Mouse (Mus musculus): ENCODE measurements at regions not wholly inside any gene's neighbourhood (a gene's known extent, or its start where the extent isn't known, plus 50 kb on each side); places are given as distances from the start of the nearest gene placed in this dataset.

GRCm38 (mm10) chr10:126452057-126452622 lies 449.0 kb downstream of the Atp23 start:
- intact Hi-C loops (cut with DNase I) = no loop called here

GRCm38 (mm10) chr10:126431222-126431621 lies 465.3 kb downstream of the Lrig3 start:
- no peak for DNase-seq (ENCODE audit: low spot score in 2 of 2)
- intact Hi-C loops (cut with DNase I) = no loop called here

More at GRCm38 (mm10) chr10:126452057-126452622, 449.0 kb downstream of the Atp23 start:
- no peak for DNase-seq (ENCODE audit: low spot score in 2 of 2)

- intact Hi-C loops (cut with DNase I) = no loop called here
- no peak for DNase-seq (ENCODE audit: low spot score in 2 of 2)
Observed at GRCm38 (mm10) chr10:126430346-126430745, 464.4 kb downstream of the Lrig3 start.

GRCm38 (mm10) chr10:126429502-126429901 lies 463.5 kb downstream of the Lrig3 start:
- intact Hi-C loops (cut with DNase I) = no loop called here
- DNase-seq (ENCODE audit: low spot score in 2 of 2) = no peak

DNA sequence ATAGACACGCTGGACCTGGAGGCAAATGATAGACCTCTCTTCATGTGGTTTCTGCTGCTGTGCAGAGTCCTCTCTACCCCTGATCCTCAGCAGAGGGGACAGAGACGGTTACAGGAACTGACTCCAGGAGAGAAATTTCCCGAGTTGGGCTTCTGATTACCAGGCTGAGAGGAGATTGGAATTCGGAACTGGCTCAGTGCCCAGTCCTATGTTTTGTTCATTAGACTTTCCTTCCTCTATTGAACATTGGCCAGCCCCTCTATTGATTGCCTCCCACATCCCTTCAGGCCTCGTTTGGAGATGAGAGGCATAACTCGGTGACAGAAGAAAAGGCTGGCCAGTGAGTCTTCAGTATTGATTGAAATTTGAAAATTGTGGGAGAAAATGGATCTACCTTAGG lies 456.1 kb downstream of the Lrig3 start:
- intact Hi-C loops (cut with DNase I) = no loop called here
- DNase-seq (ENCODE audit: low spot score in 2 of 2) = no peak

GRCm38 (mm10) chr10:126413786-126414185 lies 447.8 kb downstream of the Lrig3 start:
- intact Hi-C loops (cut with DNase I) = no loop called here
- peak in 1 of 2 experiments; percentile 31 for DNase-seq (ENCODE audit: low spot score in 2 of 2)

DNA sequence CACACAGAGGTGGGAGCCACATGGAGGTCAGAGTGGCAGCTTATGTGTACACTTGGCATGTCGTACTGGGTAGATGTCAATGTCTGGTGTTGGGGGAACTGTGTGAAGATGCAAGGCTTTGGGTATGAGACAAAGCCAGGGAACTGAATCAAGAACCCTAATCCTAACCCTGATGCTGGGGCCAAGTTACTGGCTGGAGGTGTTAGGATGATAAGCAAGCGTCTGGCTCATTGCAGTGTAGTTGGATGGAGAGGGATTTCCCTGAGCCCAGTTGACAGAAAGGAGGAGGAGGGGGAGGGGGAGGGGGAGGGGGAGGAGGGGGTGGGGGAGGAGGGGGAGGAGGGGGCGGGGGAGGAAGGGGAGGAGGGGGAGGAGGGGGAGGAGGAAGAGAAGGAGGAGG lies 426.3 kb downstream of the Lrig3 start:
- no peak for DNase-seq (ENCODE audit: low spot score in 2 of 2)
- intact Hi-C loops (cut with DNase I) = no loop called here

DNA sequence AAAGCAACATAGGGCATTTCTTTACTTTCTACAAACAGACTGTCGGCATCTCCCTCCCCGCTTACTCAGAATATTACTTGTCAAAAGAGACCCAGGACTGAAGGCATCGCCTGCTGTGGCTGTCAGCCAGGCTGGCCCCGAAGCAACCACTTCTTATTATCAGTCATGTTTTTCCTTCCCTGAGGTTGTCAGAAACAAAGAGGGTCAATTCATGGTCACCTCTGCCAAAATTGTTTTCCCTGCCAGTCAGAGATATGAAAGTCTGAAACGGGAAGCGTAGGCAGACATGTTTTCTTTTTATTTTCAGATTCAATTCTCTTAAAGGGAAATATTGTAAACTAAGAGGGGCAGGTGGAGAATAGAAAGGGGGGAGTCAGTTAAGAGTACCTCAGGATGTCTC lies 425.8 kb downstream of the Lrig3 start:
- intact Hi-C loops (cut with DNase I) = no loop called here
- DNase-seq (ENCODE audit: low spot score in 2 of 2) = no peak

- DNase-seq (ENCODE audit: low spot score in 2 of 2) = no peak
- intact Hi-C loops (cut with DNase I) = no loop called here
Observed at GRCm38 (mm10) chr10:126386430-126386829, 420.5 kb downstream of the Lrig3 start.

- intact Hi-C loops (cut with DNase I) = no loop called here
- DNase-seq (ENCODE audit: low spot score in 2 of 2) = no peak
Observed at GRCm38 (mm10) chr10:126385644-126386043, 419.7 kb downstream of the Lrig3 start.

- intact Hi-C loops (cut with DNase I) = no loop called here
- no peak for DNase-seq (ENCODE audit: low spot score in 2 of 2)
Observed at GRCm38 (mm10) chr10:126380381-126380780, 414.4 kb downstream of the Lrig3 start.

DNA sequence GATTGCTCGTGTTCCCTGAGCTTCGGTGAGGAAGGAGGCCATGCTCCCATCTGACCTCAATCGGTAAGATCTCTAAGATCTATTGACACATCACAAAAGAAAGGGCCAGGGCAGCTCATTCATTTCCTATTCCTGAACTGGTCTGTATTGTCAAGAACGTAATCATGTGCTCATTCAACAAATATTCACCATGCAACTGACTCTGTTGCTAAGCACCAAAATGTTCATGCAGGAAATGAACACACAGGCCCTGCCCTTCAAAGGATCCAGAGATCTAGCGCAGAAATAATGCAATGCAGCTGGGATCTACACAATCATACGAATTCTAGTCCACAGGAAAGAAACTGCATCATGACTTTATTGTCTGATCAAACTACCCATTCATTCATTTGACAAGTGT lies 413.3 kb downstream of the Lrig3 start:
- DNase-seq (ENCODE audit: low spot score in 2 of 2) = no peak
- intact Hi-C loops (cut with DNase I) = no loop called here

DNA sequence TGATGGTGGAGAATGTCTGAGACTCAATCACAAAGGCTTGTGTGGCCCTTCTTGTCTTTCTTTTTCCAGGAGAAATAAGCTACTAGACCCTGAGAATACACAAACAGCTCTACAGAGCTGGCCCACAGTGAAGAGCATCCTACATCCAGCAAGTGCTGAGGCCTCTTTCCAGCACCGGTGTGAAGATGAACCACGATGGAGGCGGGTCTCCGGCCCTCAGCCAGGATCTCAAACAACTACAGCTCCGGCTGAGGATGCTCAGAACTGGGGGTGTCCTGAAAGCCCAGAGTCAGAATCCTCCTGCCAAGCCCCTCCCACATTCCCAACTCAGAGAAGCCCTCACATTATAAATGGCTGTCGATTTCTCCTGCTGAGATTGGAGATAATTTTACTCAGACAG lies 407.9 kb downstream of the Lrig3 start:
- intact Hi-C loops (cut with DNase I) = no loop called here
- peak in 1 of 2 experiments; percentile 60 for DNase-seq (ENCODE audit: low spot score in 2 of 2)

GRCm38 (mm10) chr10:126371881-126372280 lies 405.9 kb downstream of the Lrig3 start:
- no peak for DNase-seq (ENCODE audit: low spot score in 2 of 2)
- intact Hi-C loops (cut with DNase I) = no loop called here

- no peak for DNase-seq (ENCODE audit: low spot score in 2 of 2)
- intact Hi-C loops (cut with DNase I) = no loop called here
Observed at GRCm38 (mm10) chr10:126349076-126349475, 383.1 kb downstream of the Lrig3 start.

DNA sequence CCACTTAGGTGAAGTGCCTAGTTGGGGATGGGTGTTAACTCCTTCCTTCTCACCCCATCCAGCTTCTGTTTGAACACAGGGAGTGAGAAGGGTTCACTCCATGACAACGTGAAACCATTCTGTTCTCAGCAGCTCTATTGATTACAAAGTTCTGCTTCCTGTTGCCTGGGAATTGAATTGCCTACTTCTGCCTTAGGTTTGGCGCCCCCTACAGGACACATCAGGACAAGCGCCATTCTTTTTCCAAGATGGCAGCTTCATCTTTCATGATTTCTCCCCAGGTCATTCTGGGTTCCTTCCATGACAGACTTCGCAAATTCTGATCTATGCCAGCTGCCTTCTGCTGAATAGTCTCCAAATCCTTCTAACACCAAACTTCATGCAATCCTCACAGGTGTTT lies 371.5 kb downstream of the Lrig3 start:
- intact Hi-C loops (cut with DNase I) = loop anchor here (10.0 kb wide), 1 partner anchor 417 kb away; no protein-coding TSS in a partner anchor
- DNase-seq (ENCODE audit: low spot score in 2 of 2) = no peak

DNA sequence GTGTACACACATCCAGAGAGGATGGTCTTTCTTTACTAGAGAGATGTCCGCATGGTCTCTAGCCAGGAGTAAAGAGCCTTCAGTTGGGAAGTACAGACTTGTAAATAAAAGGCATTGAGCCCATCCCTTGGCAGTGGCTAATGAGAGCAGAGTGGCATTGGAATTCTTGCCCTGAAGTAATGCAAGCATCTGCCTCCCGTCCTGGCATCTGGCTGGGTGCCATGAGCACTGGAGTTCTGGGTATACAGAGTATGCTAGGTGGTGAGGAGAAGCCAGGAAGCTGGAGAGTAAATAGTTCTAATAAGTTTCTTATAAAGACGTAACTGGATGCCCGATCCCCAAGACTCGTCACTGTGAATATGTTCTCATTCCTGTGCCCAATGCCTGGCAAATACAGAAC lies 367.8 kb downstream of the Lrig3 start:
- intact Hi-C loops (cut with DNase I) = loop anchor here (5.0 to 10.0 kb wide), 2 partner anchors 421 to 606 kb away; no protein-coding TSS in a partner anchor
- DNase-seq (ENCODE audit: low spot score in 2 of 2) = no peak

DNA sequence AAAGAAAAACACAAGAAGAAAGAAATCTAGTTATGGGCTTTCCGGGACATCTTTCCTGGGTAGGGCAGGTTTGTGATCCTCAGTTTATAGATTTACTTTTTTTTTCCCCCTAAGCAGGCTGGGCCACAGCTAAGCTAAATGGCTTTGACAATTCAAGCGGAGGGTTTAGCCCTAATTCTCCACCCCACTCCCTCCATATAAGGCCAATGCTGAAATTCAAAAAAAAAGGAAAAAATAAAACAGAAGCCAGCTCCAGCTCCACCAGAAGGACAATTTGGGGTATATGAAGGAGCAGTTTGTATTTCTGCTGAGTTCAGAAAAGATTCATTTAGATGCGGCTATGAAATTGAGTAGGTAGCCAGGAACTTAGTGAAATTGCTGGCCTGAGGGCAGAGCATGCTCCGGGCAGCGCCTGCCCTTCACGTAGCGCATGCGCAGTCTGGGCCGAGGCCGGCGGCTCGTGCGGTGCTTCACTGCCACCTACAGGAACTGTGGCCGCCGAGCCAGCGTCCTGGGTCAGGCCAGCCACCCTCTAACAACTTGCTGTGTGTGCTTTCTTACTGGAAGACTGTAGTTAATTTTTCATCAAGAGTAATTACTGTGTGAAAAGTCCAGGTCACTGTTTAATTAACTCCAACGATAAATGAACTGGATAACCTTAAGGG lies 364.5 kb downstream of the Lrig3 start:
- intact Hi-C loops (cut with DNase I) = loop anchor here (2.0 to 10.0 kb wide), 3 partner anchors 200 to 603 kb away; no protein-coding TSS in a partner anchor
- peak; percentile 87 to 91 for DNase-seq (ENCODE audit: low spot score in 2 of 2)

DNA sequence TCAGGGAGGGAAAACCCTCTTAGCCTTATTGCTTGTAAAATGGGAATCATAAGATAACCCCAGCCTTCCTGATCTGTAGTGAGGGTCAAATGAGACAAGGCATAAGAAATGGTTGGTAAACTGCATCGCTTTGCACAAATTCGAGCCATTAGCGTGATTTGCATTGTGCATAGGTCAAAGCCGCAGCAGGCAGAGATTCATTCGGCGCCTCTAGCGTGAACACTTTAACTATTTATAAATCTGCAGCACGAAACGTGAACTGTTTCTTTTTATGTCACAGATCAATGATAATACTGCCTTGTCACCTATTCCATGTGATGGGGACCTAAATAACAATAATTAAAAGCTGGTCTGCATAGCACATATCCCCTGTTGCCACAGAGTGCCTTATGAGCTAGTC lies 354.9 kb downstream of the Lrig3 start:
- intact Hi-C loops (cut with DNase I) = no loop called here
- DNase-seq (ENCODE audit: low spot score in 2 of 2) = no peak

DNA sequence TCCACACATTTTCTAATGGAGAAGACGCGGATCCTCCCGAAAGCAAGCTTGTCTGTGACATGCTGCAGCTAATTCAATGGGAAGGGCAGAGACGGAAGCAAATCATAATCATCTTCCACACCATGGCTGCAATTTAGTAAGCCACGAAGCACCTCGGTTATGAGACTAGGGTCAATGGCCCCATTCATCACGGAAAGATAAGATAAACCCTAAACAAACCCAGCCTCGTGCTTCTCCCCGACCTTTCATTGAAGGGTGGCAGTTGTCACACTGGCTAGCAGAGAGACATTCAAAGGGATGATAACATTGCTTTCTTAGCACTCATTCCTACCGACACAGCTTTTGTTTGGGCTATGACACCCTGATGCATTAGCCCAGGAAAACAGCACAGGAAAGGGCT lies 353.8 kb downstream of the Lrig3 start:
- intact Hi-C loops (cut with DNase I) = no loop called here
- DNase-seq (ENCODE audit: low spot score in 2 of 2) = no peak

GRCm38 (mm10) chr10:126299962-126300361 lies 334.0 kb downstream of the Lrig3 start:
- DNase-seq (ENCODE audit: low spot score in 2 of 2) = no peak
- intact Hi-C loops (cut with DNase I) = no loop called here

Data from left cerebral cortex, postnatal 25 days (tissue).